Mouse (Mus musculus) fat pad, adult 2 months (tissue): Measurements from ENCODE around the gene Iqsec1.

ENCODE experiments used
- DNase-seq: peaks from one replicate; pipeline ENCODE4 v3.0.0-alpha.2; 2011; ENCODE audit warnings: low read depth, low spot score; ENCODE audit errors: extremely low read depth

The Iqsec1 gene

GRCm38 (mm10) chr6:90625207-90625994, 363.1 kb downstream of the Iqsec1 start:
- DNase-seq, result no peak

- no peak for DNase-seq
These were observed 363.8 kb downstream of the Iqsec1 start for GRCm38 (mm10) chr6:90624733-90625132.

- no peak for DNase-seq
These were observed 364.3 kb downstream of the Iqsec1 start for GRCm38 (mm10) chr6:90624184-90624583.

- no peak for DNase-seq
These were observed 365.0 kb downstream of the Iqsec1 start for GRCm38 (mm10) chr6:90623456-90623836.

GRCm38 (mm10) chr6:90622758-90623455, 365.6 kb downstream of the Iqsec1 start:
- no peak for DNase-seq

- DNase-seq, result no peak
These were observed 366.9 kb downstream of the Iqsec1 start for GRCm38 (mm10) chr6:90621584-90621890.

GRCm38 (mm10) chr6:90620791-90621583, 367.5 kb downstream of the Iqsec1 start:
- DNase-seq, result no peak

- no peak for DNase-seq
These were observed 368.5 kb downstream of the Iqsec1 start for GRCm38 (mm10) chr6:90619936-90620335.

GRCm38 (mm10) chr6:90618821-90619636, 369.5 kb downstream of the Iqsec1 start:
- DNase-seq, result no peak

GRCm38 (mm10) chr6:90618274-90618673, 370.2 kb downstream of the Iqsec1 start:
- no peak for DNase-seq

GRCm38 (mm10) chr6:90616481-90616880, 372.0 kb downstream of the Iqsec1 start:
- no peak for DNase-seq

GRCm38 (mm10) chr6:90615991-90616390, 372.5 kb downstream of the Iqsec1 start:
- DNase-seq, result no peak

- no peak for DNase-seq
These were observed 373.1 kb downstream of the Iqsec1 start for GRCm38 (mm10) chr6:90615362-90615761.

GRCm38 (mm10) chr6:90613277-90613676, 375.2 kb downstream of the Iqsec1 start:
- DNase-seq, result no peak

- DNase-seq, result no peak
These were observed 378.2 kb downstream of the Iqsec1 start for GRCm38 (mm10) chr6:90610248-90610647.

GRCm38 (mm10) chr6:90608186-90608585, 380.3 kb downstream of the Iqsec1 start:
- no peak for DNase-seq

GRCm38 (mm10) chr6:90607196-90607595, 381.3 kb downstream of the Iqsec1 start:
- no peak for DNase-seq

GRCm38 (mm10) chr6:90606538-90606937, 381.9 kb downstream of the Iqsec1 start:
- DNase-seq, result no peak
